Mouse (Mus musculus): ENCODE data around the gene Npas2.

Npas2 gene

DNA sequence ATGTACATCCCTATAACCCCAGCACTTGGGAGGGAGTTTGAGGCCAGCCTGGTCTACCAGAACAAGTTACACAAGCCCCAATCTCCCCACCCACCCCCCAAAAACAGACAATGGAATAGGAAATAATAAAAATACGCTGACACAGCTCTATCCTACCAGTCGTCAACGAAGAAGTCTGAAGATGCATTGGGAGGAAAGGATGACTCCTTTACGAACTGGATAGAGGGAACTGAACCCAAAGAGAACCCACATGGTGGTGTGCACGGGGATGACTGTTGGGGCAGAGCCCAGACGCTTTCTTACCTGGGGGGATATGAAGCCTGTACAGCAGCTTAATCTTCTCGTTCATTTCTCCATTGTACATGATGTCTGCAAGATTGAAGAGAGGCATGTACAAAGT, 182.6 kb downstream of the Npas2 start:
- no peak for DNase-seq (ENCODE audit: low spot score in 2 of 2)

DNA sequence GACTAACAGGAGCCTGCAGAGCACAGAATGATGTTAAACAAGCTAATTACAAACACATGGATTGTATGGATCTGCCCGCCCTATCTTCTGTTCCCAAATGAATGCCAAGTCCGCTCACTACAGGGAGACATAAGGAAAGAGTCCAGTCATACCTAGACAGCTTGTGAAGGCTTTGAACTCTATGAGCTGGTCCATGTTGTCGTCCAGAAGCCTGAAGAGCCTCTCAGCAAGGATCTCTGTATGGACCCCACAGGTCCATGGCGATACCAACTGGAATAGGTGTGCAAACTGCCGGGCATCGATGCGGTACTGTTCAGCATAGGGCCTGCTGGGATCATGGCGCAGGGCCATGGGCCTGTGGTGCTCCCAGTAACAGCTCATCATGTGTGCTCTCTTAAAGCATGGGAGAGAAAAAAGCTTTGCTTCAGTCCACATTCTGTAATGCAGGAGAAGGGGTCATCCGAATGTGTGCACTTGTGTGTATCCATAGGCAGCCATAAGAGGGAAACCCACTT, 183.3 kb downstream of the Npas2 start:
- DNase-seq (ENCODE audit: low spot score in 2 of 2) = no peak

DNA sequence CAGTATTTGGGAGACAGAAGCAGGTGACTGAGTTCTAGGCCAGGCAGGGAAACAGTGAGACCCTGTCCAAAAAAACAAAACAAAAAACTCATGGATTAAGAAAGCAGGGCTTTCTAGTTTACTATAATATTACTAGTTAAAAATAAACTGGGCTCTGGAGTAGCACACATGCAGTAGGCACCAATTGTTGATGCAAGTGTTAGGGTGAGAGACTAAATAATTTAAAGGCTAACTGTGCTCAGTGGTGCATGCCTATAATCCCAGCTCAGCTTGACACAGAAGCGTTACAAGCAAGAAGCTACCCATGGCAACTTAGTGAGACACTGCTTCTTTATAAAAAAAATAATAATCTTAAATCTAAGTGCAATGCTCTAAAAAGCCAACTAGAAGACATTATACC, 185.0 kb downstream of the Npas2 start:
- no peak for DNase-seq (ENCODE audit: low spot score in 2 of 2)

DNA sequence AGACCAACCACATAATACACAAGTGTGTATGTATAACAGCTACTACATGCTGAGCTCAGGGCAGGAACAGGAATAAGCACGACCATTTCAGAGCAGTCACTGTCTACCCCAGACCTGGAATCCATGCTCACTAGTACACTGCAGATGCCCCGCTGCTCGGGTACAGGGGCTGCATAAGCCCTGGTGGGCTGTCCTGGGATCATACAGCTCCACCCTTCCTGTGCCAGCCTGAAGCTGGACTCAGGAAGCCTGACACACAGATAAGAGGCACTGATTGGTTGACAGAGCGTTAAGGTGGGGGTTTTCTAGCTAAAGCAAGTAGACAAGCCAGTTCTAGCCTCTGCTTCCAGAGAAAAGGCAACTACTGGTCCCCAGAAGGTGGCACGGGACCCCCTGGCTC, 185.5 kb downstream of the Npas2 start:
- no peak for DNase-seq (ENCODE audit: low spot score in 2 of 2)

DNA sequence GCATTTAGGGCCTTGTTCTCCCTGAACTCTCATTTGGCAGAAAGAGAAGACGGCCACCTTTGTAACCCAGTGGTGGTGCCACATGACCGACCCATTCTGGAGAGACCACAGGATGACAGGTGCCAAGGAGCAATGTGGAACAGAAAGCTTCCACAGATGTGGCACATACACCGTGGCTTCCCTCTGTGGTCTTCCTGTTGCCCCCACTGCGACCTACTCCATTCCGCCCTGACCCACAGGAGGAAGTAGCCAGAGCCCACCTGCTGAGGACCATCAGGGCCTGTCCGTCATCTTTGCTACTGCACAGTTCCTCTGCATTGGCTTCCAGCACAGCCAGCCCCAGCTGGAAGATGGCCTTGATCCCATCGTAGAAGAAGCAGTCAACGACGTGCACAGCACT, 187.5 kb downstream of the Npas2 start:
- DNase-seq (ENCODE audit: low spot score in 2 of 2) = no peak

DNA sequence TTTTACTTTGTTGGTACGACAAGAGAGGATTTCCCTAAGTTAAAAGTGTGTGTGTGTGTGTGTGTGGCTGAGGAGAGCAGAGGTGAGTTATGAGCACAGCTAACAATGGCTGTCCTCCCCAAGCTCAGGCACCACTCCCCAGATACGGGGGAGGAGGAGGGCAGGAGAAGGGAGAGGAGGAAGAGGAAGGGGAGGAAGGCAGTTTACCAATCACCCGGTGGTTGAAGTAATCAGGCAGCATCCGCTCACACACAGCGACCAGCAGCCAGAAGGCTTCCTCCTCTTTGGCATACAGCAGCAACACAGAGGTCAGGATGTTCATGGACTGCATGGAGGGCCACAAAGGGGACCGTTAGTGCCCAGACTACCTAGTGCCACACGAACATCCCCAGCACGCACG, 191.4 kb downstream of the Npas2 start:
- no peak for DNase-seq (ENCODE audit: low spot score in 2 of 2)

DNA sequence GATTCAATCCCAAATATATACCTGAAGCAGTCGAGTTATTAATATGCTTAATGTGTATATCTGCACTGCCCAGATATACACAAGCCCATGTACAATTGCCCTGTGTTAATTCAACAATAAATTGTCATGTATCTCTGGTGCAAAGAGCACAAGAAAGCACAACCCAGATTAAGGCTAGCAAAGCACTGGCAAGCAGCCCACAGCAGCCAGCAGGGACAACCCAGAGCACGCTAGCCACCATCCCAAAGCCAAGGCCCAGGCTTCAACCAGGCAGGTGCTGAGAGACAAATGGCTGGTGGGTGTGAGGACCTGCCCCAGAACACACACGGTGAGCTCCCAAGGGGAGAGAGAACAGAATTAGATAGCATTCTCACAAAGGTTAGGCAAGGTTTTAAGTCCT, 192.9 kb downstream of the Npas2 start:
- no peak for DNase-seq (ENCODE audit: low spot score in 2 of 2)

DNA sequence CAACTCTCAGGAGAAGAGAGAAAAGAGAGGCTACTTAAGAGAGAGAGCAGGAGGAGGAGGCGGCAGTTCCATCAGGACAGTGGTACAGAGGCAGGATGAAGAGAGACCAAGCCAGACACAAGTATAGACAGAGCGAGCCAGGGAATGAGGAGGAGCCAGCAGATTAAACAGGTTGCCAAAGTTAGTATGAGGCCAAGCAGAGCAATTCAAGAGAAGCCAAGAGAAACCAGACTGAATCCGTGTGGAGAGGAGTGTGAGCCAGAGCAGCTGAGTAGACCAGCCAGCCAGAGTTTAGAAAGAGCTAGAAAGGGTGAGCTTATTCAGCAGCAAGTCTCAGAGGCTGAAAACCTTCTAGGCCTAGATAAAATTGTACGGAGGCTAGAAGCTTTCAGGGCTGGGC, 194.0 kb downstream of the Npas2 start:
- no peak for DNase-seq (ENCODE audit: low spot score in 2 of 2)

DNA sequence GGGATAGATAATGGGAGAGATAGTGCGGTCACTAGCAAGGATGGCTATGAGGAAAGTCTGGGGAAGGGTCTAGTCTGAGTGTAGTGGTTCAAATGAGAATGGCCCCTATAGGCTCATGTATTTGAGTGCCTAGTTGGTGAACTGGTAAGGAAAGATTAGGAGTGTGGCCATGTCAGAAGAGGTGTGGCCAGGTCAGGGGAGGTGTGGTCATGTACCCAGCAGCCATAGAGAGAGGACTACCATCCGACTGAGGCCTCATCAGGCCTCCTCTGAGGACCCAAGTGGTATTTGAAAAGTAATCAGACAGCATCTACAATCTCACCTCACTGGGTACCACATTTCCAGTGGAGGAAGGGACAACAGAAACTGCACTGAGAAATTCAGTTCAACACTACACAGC, 194.6 kb downstream of the Npas2 start:
- no peak for DNase-seq (ENCODE audit: low spot score in 2 of 2)

DNA sequence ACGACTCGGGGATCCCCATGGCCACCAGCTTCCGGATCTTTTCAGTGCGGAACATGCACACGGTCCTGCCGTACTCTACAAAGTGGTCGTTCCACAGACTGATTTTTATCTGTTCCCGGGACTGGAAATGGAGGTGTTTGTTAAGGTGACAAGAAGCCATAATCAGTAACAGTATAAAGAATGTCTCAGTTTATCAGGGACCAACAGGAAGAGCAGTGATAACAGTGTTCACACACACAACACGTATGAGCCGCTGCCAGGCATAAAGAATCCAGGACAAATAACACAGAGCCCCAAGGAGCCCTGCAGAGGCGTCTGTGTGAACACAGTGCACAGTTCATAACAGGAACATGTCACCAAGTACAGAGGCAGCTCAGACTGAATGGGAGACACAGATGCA, 195.8 kb downstream of the Npas2 start:
- DNase-seq (ENCODE audit: low spot score in 2 of 2) = no peak

DNA sequence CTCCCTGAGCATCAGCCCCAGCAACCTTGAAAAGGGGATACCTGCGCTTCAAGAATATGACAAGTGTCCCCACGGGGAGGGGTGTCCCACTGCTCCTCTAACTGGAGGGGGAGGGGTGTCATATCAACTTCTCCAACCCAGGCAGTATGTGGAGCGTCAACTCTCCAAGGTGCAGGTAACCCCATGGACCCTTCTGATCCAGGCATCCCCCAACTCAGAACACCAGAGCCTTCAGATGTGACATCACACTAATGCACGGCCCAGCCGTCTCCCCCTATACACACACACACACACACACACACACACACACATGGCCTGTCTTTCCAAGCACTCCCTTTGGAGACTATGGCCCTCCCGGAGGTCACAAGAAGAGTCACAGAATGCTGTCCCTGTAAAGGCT, 198.1 kb downstream of the Npas2 start:
- DNase-seq (ENCODE audit: low spot score in 2 of 2) = no peak

DNA sequence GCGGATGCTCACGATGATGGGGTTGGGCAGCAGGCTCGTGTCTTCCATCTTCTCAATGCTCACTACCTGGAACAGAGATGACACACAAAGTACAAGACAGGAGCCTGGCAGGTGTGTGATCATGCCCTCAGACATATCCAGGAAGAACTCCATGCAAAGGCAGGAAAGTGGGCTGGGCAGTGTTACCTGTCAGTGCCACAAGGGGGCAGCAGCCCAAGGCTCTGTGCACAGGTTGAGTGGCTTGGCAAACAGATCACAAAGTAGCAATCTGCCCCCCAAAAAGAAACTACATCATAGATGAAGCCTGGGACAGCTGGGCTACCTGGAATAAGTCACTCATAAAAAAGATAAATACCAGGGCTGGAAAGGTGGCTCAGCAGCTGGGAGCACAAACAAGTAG, 198.7 kb downstream of the Npas2 start:
- peak; percentile 44 to 64 for DNase-seq (ENCODE audit: low spot score in 2 of 2)

DNA sequence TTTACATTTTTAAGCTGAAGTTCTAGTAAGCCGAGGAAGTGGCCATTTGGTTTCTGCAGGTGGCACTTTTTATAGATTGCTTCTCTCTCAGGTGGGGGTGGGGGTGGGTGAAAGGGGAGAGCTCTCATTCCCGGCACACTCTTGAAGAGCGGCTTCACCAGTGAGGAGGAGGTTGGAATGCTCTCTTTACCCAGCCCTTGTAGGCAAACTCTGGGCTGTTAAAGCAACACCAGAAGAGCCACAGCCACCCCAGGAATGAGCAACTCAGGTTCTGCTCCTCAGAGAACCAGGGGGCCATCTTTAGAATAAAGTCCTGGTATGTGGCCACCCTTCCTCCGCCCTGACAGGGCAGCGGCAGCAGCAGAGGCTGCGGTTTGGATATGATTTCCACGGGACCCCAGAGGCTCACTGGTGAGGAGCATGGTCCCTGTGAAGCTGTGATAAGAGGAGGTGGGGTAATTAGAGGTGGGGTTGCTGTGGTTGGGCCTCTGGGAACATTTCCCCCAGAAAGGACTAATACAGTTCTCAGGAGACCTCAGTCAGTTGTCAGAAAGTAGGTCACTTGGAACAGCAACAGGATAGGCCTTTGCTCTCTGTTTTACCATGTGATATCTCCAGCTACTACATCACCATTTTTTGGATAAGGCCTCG, 199.8 kb downstream of the Npas2 start:
- DNase-seq (ENCODE audit: low spot score in 2 of 2) = no peak

DNA sequence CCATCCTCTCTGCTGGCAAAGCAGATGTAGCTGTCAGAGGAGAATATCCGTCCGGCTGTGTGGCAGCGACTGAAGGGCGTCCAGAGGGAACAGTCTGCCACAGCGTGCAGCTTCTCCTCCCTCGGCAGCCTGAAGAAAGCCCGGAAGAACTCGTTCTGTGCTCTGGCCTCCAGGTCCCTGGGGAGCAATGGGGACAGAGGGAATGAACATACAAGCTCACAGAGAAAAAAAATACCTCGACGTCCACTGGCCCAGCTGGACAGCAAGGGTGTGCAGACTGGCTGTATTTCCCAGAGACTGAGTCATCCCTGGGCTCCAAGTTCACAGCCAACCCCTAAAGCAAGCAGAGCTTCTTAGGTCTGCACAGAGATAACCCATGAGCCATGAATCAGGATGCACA, 200.6 kb downstream of the Npas2 start:
- DNase-seq (ENCODE audit: low spot score in 2 of 2) = no peak

DNA sequence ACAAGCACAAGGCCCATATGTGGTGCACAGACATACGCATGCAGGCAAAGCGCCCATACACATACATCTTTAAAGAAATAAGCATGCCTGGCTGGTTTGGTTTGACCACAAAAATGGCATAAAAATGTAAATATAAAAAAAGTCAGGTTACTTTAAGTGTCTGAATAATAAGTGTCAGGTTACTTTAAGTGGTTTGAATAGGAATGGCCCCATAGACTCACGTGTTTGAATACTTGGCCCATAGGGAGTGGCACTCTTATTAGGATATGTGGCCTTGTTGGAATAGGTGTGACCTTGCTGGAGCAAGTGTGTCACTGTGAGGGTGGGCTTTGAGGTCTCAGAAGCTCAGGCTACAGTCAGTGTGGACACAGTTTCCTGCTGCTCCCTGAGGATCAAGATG, 201.1 kb downstream of the Npas2 start:
- no peak for DNase-seq (ENCODE audit: low spot score in 2 of 2)

DNA sequence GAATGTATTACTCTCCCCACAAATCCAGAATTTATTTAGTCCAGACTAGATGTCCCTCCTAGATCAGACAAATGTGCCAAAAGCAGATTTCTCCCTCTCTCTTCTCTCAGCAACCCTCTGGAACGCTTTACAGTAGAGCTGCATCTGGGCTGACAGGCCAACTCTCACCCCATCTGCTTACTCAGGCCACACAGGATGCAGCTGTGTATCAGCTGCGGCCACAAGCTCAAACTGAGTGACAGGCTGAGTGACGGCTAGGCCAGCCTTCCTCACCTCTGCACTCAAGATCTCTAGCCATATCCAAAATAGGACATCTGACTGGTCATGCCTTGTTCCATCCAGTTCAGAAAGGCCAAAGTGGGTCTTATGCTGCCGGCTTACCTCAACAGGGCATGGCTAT, 202.8 kb downstream of the Npas2 start:
- no peak for DNase-seq (ENCODE audit: low spot score in 2 of 2)

DNA sequence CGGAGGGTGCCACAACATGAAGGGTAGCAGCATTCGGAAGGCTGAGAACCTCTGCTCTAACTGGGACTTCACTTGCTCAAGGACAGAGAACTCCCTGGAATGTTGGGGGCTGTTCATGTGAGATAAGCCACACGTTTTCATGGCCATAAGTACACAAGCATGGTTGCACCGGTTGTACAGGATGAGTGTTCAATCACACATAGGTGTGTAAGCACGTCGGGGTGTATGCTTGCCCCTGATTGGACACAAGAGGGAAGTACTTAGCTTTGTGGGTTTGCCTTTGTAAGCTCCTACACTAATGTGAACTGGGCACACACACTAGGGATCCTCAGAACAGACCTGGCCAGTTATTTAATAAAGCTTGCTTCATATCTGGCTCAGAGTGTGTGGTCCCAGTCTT, 204.8 kb downstream of the Npas2 start:
- DNase-seq (ENCODE audit: low spot score in 2 of 2) = no peak

DNA sequence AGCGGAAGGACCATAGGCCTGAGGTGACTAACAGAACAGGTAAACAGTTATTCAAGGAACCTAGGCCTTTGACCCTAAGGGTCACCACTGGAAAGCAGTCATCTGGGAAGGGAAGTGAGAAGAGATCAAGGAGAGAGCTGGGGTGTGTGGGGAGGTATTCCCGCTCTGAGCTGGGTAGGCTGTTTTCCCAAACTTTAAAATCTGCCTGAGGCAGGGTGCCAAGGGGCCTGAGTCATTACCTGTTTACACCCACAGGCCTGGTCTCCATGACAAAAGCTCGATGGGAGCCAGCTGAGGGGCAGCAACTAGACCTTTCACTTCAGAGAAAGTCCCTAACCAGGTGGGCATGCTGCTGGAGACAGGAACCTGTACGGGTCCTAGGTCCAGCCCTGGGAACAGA, 205.7 kb downstream of the Npas2 start:
- DNase-seq (ENCODE audit: low spot score in 2 of 2) = no peak

DNA sequence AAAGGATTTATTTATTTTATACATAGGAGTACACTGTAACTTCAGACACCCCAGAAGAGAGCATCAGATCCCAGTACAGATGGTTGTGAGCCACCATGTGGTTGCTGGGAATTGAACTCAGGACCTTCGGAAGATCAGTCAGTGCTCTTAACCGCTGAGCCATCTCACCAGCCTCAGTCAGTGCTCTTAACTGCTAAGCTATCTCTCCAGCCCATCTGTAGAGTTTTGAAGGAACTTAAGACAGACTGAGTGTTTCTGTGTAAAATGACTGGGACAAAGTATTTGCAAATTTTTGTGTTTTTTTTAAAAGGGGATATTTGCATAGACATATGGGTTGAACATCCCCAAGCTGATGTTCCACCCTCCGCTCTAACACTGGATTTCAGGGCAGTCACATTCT, 206.6 kb downstream of the Npas2 start:
- DNase-seq (ENCODE audit: low spot score in 2 of 2) = no peak

DNA sequence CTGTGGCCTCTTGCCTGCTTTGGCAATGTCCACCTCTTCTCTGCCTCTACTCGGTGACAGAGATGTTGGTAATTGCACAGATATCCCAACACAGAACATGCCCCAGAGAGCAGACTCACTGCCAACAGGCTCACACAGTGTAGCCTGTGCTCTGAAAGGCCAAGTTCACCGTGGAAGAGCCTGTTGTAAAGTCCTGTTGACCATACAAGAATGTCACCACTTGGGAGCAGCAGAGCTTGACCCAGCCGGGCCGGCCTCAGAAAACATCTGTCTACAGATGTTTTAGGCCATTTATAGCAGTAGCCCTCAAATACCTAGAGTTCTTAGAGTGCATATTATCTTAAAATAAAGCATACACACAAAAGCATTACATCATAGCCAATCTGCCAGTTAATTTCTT, 213.6 kb downstream of the Npas2 start:
- no peak for DNase-seq (ENCODE audit: low spot score in 2 of 2)

DNA sequence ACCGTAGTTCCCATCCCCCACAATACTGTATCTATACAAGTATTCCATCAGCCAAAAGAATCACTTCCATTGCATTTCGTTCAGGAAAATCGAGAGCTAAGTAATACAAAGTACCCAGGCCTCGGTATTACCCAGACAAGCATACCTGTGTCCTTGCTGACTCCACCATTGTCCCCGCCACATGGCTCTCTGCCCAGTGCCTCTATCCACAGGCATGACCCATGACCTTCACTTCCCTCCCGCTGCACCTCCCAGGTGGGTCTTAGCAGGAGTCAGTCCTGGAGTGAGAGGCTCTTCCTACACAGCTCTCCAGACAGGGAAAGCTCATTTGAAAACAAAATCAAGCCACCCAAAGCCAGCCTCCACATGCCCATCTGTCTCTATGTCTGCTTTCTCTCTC, 214.6 kb downstream of the Npas2 start:
- DNase-seq (ENCODE audit: low spot score in 2 of 2) = no peak

DNA sequence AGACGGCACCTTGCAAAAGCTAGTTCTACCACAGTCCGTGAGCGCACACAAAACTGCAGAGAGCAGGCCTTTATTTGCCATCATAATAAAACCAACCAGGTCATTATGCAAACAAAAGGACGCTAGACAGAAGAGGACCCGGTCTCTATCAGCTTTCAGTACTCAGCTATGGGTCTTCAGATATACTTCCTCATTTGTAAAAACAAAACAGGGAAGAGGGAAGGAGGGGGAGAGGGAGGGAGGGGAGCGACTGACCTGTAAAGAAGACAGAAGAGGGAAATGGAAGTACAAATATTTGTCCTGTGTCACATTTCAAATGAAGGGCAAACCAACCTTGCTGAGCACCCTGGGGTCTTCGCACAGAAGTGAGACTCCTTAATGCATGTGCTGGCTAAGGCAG, 215.1 kb downstream of the Npas2 start:
- no peak for DNase-seq (ENCODE audit: low spot score in 2 of 2)

DNA sequence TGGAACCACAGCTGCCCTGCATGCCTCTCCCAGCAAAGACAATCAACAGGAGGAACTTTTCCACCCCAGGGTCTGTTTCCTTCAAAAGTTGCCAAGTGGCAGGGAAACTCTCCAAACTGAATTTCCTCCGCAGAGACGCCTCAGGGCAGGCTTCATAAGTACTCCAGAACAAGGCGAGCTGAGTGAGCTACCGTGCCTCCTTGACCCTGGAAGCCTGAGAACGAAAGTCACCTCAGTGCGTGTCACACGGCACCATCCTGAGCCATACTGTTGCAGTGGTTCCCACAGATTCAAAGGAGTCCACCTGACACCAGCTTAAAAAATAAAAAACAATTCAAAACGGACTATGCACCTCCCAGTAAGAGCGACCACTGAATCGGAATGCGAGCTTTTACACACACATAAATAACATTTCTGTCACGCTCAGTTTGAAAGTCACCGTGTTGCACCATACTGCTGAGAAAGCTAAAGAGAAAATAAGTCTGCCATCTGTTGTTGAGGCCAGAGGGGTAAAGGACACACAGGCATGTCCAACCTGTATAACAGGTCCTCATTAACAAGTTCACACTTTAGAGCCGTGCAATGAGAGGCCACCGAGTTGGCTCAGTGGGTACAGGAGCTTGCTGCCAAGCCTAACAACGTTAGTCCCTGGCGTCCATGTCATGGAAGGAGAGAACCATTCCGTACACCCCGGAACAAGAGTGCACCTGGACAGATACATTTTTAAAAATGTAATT, 216.7 kb downstream of the Npas2 start:
- no peak for DNase-seq (ENCODE audit: low spot score in 2 of 2)
